Mouse (Mus musculus) stomach, postnatal 0 days (tissue): ENCODE measurements around the gene Nek8. TPM values are rescaled to one million over a fixed set of nuclear protein-coding genes. Genes with fewer than 3 reads are reported as not detected.

ENCODE experiments used
- ATAC-seq: fragments of 200-750 bp; cut with Nextera tagmentation; 2 replicates; pipeline ENCODE4 v1.8.0; 2017; ENCODE audit not compliant: low FRiP score, low TSS enrichment
- DNase-seq: peaks from one replicate; pipeline ENCODE4 v3.0.0-alpha.2; 2016; ENCODE audit warnings: low spot score
- H3K27ac ChIP-seq: fragments of 300-500 bp; sonication (generic); replicated peaks from 2 replicates; pipeline ENCODE4 v1.5.1; 2014; ENCODE audit warnings: mild to moderate bottlenecking, control low read depth
- H3K27me3 ChIP-seq: fragments of 300-500 bp; sonication (generic); 2 replicates; pipeline ENCODE4 v1.6.1; 2014; ENCODE audit warnings: low read length; ENCODE audit not compliant: control insufficient read depth, insufficient read depth
- H3K36me3 ChIP-seq: fragments of 300-500 bp; sonication (generic); 2 replicates; pipeline ENCODE4 v1.6.1; 2014; ENCODE audit warnings: low read length, mixed read lengths; ENCODE audit not compliant: control insufficient read depth, insufficient read depth
- H3K4me1 ChIP-seq: fragments of 300-500 bp; sonication (generic); replicated peaks from 2 replicates; pipeline ENCODE4 v1.6.1; 2014; ENCODE audit warnings: antibody characterized with exemption; ENCODE audit not compliant: control insufficient read depth, insufficient read depth
- H3K4me2 ChIP-seq: fragments of 300-500 bp; sonication (generic); replicated peaks from 2 replicates; pipeline ENCODE4 v1.6.1; 2014; ENCODE audit warnings: low read depth, mild to moderate bottlenecking, control low read depth, moderate library complexity
- H3K4me3 ChIP-seq: fragments of 300-500 bp; sonication (generic); 2 replicates; pipeline ENCODE4 v1.5.1; 2014; ENCODE audit warnings: low read depth, low read length, control low read depth
- H3K9ac ChIP-seq: fragments of 300-500 bp; sonication (generic); 2 replicates; pipeline ENCODE4 v1.6.1; 2014; ENCODE audit warnings: mild to moderate bottlenecking, low read length, control low read depth, mixed read lengths
- H3K9me3 ChIP-seq: fragments of 300-500 bp; sonication (generic); 2 replicates; pipeline ENCODE4 v1.6.1; 2016; ENCODE audit warnings: low read length; ENCODE audit not compliant: control insufficient read depth
- CTCF ChIP-seq: IDR thresholded peaks from 2 replicates; pipeline ENCODE4 v1.5.1; 2016; ENCODE audit warnings: antibody characterized with exemption, low read depth, mild to moderate bottlenecking, moderate library complexity
- EP300 ChIP-seq: optimal IDR thresholded peaks from 2 replicates; pipeline ENCODE3; 2016; ENCODE audit warnings: antibody characterized with exemption
- WGBS: fragments of 180-500 bp; shearing (Covaris S2); extraction: QIAGEN DNeasy Blood & Tissue Kit; methylation state at CpG from one replicate; pipeline ENCODE4 v1.1.7; 2014; 5-methylcytosine and 5-hydroxymethylcytosine counted together
- polyA plus RNA-seq: library from polyadenylated mRNA; unstranded; fragments of >200 nt; fragmentation: Nextera tagmentation; extraction: Ambion mirVana; gene quantifications from 2 replicates; pipeline ENCODE4 v1.2.1, GENCODE M21; 2015

The Nek8 gene
- polyA plus RNA-seq, 1 experiment from 2014 or later: 6.4 TPM

GRCm38 (mm10) chr11:78156156-78156699 is 20.2 kb downstream of the Nek8 start:
- H3K9ac ChIP-seq: no peak overlapping the region
- H3K4me3 ChIP-seq: no peak overlapping the region
- 66% methylated on average over 6 of the region's 6 CpGs for WGBS
- no peak overlapping the region for H3K4me2 ChIP-seq
- peaks cover 5% of the 10 kb centered on the region; the same call in 1 of the 2 replicates for H3K4me1 ChIP-seq
- no peak overlapping the region for H3K27ac ChIP-seq
- H3K27me3 ChIP-seq: no peaks in the 10 kb centered on the region
- TF ChIP-seq EP300: no peak
- no peak for TF ChIP-seq CTCF
- ATAC-seq (no peak), DNase-seq (no peak)
- no peaks in the 10 kb centered on the region for H3K9me3 ChIP-seq
- peaks cover 29% of the 10 kb centered on the region for H3K36me3 ChIP-seq

GRCm38 (mm10) chr11:78155674-78156073 is 20.8 kb downstream of the Nek8 start:
- no peaks in the 10 kb centered on the region for H3K27me3 ChIP-seq
- no peak overlapping the region for H3K4me3 ChIP-seq
- ATAC-seq (no peak), DNase-seq (no peak)
- TF ChIP-seq EP300: no peak
- no peak for TF ChIP-seq CTCF
- no peak overlapping the region for H3K27ac ChIP-seq
- WGBS: 78% methylated on average over 5 of the region's 5 CpGs
- peaks cover 25% of the 10 kb centered on the region for H3K36me3 ChIP-seq
- H3K4me1 ChIP-seq: peaks cover 5% of the 10 kb centered on the region; the same call in 1 of the 2 replicates
- H3K9ac ChIP-seq: no peak overlapping the region
- no peaks in the 10 kb centered on the region for H3K9me3 ChIP-seq
- H3K4me2 ChIP-seq: no peak overlapping the region

GRCm38 (mm10) chr11:78153778-78154177 is 22.7 kb downstream of the Nek8 start:
- TF ChIP-seq CTCF (no peak), EP300 (no peak)
- 80% methylated on average over 13 of the region's 13 CpGs for WGBS
- no peak overlapping the region for H3K4me3 ChIP-seq
- ATAC-seq (peak; percentile 41; the same call in 1 of the 2 replicates), DNase-seq (no peak)
- H3K4me1 ChIP-seq: peaks cover 5% of the 10 kb centered on the region; the same call in 1 of the 2 replicates
- H3K9me3 ChIP-seq: no peaks in the 10 kb centered on the region
- H3K4me2 ChIP-seq: no peak overlapping the region
- 0 out of 2 replicates have a peak overlapping the region, but pooled peaks have one; percentile 13 for H3K9ac ChIP-seq
- peaks cover 14% of the 10 kb centered on the region for H3K36me3 ChIP-seq
- no peaks in the 10 kb centered on the region for H3K27me3 ChIP-seq
- H3K27ac ChIP-seq: peak overlapping the region; percentile 75; the same call in 1 of the 2 replicates

GRCm38 (mm10) chr11:78152299-78153231 is 23.9 kb downstream of the Nek8 start:
- H3K9me3 ChIP-seq: no peaks in the 10 kb centered on the region
- DNase-seq (peak; percentile 50), ATAC-seq (peak; percentile 34; the same call in 1 of the 2 replicates)
- peaks cover 5% of the 10 kb centered on the region; the same call in 1 of the 2 replicates for H3K4me1 ChIP-seq
- no peak overlapping the region for H3K4me3 ChIP-seq
- 0 out of 2 replicates have a peak overlapping the region, but pooled peaks have one; percentile 23 for H3K9ac ChIP-seq
- WGBS: 39% methylated on average over 9 of the region's 9 CpGs
- H3K4me2 ChIP-seq: no peak overlapping the region
- peaks cover 14% of the 10 kb centered on the region for H3K36me3 ChIP-seq
- no peaks in the 10 kb centered on the region for H3K27me3 ChIP-seq
- H3K27ac ChIP-seq: peak overlapping the region; percentile 75
- TF ChIP-seq EP300 (no peak), CTCF (no peak)

GRCm38 (mm10) chr11:78151161-78151560 is 25.3 kb downstream of the Nek8 start:
- Histone ChIP-seq H3K4me3 (no peak overlapping the region), H3K4me2 (no peak overlapping the region), H3K27me3 (no peaks in the 10 kb centered on the region), H3K36me3 (0 out of 2 replicates have a peak, but pooled peaks cover 9% of the 10 kb centered on the region), H3K9me3 (no peaks in the 10 kb centered on the region), H3K27ac (no peak overlapping the region), H3K9ac (no peak overlapping the region), H3K4me1 (peaks cover 5% of the 10 kb centered on the region; the same call in 1 of the 2 replicates)
- WGBS: 43% methylated on average over 1 of the region's 1 CpGs
- ATAC-seq (no peak), DNase-seq (no peak)
- no peak for TF ChIP-seq EP300
- peak; percentile 71 for TF ChIP-seq CTCF
